Mouse (Mus musculus) lung, adult 2 months (tissue): Measurements from ENCODE around the gene Cfap46.

Source experiments
- CTCF ChIP-seq: fragments of 200-500 bp; IDR thresholded peaks from 2 replicates; pipeline ENCODE4 v1.5.1; 2011; ENCODE audit warnings: mild to moderate bottlenecking, low read length, control low read depth; ENCODE audit not compliant: insufficient read depth
- POLR2A ChIP-seq: fragments of 200-500 bp; IDR thresholded peaks from 2 replicates; pipeline ENCODE4 v1.6.1; 2011; ENCODE audit warnings: low read depth, mild to moderate bottlenecking, control low read depth, low read length, borderline replicate concordance; ENCODE audit errors: extremely low read depth

- no peak for TF ChIP-seq CTCF
- no peak for TF ChIP-seq POLR2A
These were observed 7.2 kb downstream of the Cfap46 start for GRCm38 (mm10) chr7:139676433-139676832.
